Mouse (Mus musculus) kidney, postnatal 4 days (tissue): ENCODE data around the gene Tax1bp3.

Experiments
- DNase-seq, 2 experiments: peaks; one replicate each; pipeline ENCODE4 v3.0.0; 2021; ENCODE audit warnings: mixed read lengths in 2 of 2

Gene Tax1bp3

DNA sequence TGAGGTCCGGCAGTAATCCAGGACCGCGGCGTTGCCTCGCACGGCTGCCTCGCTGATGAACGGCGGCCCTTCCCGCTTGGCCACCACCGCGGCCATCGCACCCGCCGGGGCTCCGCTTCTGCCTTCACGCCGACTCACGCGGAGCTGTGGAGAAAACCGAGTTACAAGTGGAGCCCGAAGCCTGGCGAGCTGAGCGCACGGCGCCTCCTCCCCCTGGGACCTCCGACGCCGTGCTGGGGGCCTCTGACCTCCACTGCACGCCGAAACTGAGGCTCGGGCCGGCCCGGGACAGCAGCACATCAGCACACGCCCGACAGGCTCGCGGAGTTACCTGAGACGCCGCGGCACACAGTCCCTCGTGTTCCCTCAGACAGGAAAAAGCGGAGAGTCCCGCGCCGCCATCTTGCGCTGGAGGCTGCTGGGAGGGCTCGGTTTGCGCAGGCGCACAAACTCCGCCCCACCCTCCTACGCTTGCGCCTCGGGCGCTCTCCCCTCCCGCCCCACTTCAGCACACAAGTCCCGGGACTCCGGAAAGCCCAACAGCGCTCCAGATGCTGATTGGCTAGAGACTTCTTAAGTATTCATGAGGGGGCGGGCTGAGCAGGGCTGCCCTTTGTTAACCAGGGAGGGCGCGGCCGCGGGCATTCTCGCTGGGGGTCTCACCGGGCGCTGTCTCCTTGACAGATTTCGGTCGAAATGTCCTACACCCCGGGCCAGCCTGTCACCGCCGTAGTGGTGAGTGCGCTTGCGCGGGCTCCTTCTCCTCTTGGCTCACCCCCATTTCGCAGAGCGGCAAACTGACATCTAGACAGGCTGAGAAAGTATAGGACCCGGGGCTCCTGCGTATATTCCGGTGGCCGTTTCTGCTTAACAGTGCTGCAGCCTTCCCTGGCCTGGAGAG lies at the start of gene Tax1bp3, which contains the start of gene Emc6:
TSS of gene Tax1bp3 (plus strand) at position 476 of the 901 bp plus-strand sequence.
TSS of gene Emc6 (minus strand) at position 430 of the 901 bp plus-strand sequence.
- peak; percentile 96 to 98 for DNase-seq

DNA sequence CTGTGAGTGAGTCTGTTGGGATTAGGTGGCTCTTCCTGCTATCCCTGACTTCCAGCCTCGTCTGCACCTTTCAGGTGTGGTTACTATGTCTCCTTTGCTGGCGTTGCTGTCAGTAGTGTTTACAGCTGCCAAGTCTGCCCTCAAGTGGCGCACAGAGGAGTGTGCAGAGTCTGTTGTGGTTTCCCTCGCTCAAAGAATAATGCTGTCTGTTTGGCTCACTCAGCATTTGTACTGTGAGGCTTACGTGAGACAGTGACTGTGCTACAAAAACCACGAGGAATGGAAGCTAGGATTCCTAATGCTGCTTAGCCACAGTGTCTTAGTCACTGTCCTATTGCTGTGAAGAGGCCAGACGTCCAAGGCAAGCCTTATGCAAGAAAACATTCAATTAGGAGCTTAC lies 45.9 kb upstream of the Tax1bp3 start:
- peak; percentile 9 to 27 for DNase-seq

DNA sequence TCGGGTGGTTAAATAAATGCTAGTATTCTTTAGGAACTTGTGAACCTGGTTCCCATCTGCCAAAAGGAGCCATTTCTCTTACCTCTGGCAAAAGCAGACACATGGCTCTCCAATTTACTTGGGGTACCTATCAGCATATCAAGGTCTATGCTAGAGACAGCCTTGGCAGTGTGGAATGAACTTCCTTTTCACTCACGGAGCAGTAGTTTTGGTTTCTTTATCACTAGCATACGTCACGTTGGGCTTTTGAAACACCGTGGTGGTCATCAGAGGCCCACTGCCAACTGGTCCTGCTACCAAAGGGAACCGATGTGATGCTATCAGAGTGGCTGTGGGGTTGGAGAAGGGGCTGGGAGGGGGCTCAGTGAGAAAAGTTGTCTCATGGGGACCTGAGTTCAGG lies 43.9 kb upstream of the Tax1bp3 start:
- DNase-seq, result no peak

DNA sequence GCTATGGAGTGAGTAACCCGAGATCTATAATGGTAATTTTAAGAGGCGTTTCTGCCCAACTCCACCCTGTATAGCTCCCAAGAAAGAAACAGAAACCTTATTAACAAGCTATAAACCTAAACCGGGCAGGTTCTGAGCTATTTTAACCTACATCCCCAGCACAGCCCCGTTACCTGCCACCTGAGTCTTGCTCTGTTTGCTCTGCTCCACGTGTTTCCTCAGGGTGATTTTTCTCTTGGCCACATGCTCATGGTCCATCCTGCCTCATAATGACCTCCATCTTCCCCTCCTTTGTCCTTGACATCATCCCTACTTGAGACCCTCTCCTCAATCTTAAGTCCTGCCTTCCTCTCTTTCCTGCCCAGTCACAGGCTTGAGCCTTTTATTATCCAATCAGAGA lies 42.7 kb upstream of the Tax1bp3 start:
- DNase-seq, result no peak

DNA sequence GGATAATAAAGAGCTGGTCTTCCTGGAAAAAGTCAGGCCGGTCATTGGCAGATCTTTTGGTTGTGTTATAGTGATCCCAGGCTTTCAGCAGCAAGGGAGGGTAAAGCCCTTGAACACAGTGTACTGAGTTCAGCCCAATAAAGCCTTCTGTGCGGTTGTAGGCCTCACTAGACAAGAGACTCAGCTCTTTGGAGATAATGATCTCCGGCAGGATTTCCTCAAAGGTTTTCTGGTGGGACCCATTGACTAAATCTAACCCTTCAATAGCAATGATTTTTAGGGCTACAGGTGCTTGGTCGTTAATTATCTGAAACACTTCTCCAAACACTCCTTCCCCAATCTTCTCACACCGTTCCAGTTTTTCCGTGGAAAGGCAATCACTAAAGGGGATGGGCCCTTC lies 40.3 kb upstream of the Tax1bp3 start:
- DNase-seq, result no peak

DNA sequence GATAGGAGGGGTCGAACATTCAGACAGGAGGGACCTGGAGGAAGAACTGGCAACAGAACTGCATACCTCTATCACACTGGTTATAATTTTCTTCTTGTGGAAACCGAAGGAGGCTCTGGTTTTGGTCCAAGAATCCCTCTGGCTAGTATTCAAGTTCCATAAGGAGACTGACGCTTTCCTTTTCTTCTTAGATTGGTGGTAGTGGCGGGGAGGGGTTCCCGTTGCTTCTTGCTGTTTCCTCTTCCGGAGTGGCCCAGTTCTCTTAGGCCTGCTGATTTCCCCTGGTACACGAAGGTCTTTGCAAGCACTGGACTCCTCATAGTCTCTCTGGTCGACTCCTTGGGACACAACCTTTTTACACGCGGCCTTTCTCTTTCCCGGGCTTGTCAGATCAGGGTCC lies 39.8 kb upstream of the Tax1bp3 start:
- DNase-seq, result peak in 1 of 2 experiments; percentile 38

DNA sequence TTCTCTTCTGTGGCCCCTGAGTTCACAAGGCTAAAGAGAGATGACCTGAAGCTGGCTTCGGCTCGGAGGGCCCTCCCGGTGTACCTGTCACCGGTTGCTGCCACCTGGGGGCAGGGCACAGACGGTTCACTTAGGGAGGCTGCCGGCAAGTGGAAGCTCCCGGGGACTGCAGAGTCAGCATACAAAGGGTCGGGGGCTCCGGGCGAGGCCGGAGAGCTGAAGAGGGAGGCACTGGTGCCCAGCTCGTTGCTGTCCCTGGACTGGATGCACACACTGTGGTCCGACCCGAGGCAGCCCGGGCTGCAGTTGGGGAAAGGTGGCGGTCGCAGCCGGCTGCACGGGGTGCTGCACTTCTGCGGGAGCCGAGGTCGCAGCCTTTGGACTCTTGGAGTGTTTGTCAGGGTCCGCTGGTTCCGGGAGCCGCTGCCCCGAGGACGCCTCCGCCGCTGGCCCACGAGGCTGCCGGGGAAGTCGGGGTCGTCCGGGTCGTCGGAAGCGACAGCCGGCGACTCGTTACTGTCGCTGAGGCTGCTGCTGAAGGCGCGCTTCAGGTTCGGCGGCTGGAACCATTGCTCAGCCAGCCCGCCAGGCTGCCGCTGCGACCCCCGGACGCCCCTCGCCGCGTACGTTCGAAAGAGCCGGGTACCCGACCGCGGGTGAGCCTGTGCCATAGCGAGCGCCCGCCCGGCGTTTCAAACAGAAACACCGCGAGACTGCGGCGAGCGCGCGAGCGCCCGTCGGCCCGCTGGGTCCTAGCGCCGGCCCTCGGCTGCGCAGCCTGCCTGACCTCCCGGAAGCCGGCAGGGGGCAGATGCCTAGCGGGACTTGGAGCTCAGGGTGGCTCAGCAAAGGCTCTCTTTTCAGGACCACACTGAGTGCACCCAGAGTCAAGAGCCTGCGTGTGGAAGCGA lies 39.0 kb upstream of the Tax1bp3 start, which contains the start of gene Haspin:
TSS of gene Haspin (minus strand) at position 704 of the 911 bp plus-strand sequence.
- DNase-seq, result peak; percentile 96

DNA sequence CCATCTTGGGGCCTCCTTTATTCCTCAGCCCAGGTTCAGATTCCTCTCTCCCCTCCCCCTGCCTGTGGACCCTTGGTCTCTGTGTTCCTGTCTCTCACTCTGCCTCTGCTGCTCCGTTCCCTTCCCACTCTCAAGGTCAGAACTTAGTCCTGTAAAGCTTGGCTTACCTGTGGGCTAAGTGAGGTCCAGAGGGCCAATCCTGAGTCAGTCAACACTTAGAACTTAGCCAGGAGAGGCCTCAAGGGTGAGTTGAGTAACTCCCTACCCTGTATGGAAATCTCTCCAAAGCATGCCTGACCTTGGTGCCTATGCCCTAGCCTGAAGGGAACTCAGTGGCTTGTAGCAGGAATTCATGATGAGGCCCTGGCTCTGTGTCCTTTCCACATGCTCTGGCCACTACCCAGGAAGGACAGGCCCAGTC lies 32.6 kb upstream of the Tax1bp3 start:
- no peak for DNase-seq

DNA sequence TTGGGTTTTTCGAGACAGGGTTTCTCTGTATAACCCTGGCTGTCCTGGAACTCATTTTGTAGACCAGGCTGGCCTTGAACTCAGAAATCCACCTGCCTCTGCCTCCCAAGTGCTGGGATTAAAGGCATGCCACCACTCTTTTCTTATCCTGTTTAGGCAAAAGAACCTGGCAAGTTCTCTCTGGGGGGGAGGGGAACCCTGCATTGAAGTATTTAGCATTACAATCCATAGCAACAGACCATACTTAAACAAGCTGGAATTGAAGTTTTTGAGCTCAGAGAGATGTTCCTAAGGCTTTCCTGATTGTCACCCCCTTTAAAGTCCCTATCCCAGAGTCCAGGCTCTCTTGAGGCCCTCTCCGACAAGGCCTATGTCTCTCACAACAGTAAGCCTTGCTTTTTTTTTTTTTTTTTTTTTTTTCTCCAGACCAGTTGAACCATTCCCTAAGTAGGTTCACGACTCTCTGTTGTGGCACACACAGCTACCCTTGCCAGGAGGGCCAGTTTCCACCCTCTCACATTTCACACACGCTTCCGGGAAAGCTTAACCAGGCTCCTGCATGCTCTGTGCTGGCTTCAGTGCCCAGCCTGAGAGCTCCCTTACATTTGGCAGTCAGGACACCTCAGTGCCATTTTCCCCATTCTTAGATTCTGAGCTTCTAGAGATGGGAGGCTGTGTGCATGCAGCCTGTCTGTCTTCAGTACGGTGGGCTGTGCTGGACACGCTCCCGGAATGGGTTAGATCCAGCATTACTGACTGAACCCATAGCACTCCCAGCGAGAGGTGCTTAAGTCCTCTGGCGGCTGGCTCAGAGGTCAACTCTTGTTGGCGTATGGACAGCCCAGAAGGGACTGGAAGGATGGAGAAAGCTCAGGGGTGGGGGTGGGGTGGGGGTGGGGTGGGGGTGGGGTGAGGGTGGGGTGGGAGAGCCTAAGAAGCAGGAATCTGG lies 30.6 kb upstream of the Tax1bp3 start:
- no peak for DNase-seq

DNA sequence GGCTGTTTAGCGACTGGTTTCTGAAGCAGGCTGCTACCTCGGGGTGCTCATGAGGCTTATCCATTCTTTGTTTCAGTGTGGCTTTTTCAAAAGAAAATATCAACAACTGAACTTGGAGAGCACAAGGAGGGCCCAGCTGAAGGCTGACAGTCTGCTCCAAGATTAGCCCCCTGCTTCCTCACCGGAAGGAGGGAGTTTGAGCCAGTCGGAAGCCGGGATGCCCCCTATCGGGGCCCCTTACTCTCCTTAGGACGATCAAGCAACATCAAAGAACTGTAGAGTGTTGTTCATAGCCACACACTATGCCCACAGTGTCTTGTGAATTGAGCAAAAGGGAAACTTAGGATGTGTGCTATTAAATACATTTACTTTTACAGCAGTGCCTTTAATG lies 29.9 kb upstream of the Tax1bp3 start:
- no peak for DNase-seq

DNA sequence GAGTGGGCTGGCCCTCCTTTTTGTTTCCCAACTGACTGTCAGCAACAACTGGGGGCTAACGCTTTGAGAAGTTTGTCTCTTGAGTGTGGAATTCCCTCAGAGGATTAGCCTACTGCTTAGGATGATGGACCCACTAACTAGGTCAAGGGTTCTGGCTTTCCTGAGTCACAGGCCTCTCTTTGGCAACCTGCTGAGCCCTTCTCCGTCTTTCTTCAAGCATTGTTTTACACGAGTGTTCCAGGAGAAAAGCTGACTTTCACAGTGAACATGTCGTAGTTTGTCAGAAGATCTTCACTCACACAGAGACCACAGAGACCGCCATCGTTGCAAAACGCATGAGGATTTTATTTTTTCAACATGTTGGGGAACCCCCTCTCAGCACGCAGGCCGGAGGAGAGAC lies 28.7 kb upstream of the Tax1bp3 start:
- DNase-seq, result no peak

DNA sequence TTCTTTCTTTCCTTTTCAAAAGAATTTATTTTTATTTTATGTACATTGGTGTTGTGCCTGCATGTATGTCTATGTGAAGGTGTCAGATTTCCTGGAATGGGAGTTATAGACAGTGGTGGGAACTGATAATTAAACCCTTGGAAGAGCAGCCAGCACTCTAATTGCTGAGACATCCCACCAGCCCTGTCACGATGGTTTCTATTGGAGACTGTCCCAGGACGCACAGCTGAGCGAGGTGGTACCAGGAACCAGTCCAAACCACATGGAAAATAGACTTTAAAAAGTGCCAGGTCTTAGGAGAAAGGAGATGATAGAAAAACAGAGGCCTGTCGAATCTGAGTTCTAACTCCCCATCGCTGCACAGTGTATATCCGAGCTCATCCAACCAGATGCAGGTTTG lies 21.8 kb upstream of the Tax1bp3 start:
- no peak for DNase-seq

DNA sequence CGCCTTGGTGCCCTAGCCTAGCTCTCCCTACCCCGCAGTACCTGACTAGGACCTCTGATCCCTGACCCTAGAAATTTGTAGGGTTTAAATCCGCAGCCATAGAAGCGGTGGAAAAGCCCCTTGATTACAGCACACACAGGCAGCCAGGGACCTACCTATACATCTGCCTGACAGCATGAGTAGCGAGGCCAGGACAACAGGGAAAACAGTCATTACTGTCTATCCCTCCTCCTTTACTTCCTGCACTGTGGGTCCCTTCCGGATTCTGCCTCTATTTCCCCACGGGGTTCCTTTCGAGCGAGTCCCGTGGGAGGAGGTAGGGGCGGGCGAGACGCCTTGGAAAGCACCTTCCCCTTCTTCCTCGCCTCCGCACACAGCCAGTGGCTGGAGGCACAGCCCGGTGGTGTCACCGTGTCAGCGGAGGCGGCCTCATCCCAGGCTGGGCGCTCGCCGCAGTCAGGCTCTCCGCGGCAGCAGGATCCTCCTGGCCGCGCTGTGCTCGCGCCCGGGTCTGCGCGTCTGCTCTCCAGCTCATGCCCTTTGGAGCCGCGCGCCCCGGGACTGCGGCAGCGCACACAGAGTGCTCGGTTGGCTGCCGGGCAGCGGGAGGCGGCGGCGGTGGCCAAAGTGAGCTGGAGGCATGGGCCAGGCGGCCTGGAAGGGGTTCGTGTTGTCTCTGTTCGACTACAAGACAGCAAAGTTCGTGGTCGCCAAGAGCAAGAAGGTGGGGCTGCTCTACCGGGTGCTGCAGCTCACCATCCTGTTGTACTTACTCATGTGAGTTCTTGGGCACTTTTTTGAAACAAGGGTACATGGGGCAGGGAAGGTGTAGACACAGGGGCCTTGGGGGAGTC lies 16.7 kb upstream of the Tax1bp3 start, which contains the start of gene P2rx5:
TSS of gene P2rx5 (plus strand) at position 465 of the 854 bp plus-strand sequence.
- DNase-seq, result peak; percentile 69 to 83

DNA sequence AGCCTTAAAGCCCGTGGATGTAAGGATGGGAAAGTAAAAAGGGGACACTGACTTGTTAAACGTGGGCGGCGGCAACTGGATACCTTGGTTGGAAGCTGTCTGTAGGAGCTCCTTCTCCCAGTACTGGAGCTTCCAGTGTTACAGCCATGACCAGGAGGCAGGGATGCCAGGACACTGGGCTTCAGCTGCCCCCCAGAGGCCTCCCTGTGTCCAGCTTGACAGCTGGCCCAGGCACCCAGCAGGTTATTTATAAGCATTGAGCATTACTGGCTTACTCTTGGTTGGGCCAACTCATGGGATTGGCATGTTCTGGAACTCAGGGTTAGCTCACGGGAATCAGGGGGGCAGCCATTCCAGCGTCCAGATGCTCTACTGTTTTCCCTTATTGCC lies 16.1 kb upstream of the Tax1bp3 start:
- DNase-seq, result peak; percentile 35 to 61

DNA sequence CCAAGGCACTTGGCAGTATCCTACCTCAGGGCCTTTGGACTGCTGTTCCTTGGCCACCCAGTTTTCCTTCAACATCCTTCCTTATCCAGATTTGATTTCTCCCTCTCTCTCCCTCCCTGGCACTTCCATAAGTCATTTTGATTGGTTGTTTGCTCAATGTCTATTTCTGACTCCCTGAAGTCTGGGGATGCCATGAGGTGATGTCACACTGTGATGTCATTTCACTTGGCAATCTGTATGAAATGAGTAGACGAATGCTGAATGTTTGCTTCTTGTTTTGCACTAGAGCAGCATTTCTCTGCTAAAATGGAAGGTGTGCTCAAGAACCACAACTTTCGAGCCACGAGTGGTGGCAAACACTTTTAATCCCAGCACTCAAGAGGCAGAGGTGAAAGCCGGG lies 15.3 kb upstream of the Tax1bp3 start:
- no peak for DNase-seq

DNA sequence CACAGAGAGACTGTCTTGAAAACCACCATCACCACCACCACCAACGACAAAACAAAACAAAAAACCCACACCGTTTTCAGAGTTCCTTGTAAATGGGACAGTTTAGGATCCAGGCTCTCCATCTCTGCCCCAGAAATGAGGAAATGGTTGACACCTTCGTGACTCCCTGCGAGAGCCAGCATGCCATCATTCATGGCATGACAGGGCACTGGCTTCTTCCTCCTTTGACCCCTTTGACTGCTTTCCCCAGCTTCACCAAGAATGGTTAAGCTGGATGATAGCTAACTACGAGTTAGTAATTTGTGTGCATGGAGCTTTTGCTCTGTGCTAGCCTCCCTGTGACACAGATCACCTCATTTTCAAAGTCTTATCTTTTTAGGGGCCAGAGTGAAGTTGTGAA lies 14.6 kb upstream of the Tax1bp3 start:
- DNase-seq, result no peak

DNA sequence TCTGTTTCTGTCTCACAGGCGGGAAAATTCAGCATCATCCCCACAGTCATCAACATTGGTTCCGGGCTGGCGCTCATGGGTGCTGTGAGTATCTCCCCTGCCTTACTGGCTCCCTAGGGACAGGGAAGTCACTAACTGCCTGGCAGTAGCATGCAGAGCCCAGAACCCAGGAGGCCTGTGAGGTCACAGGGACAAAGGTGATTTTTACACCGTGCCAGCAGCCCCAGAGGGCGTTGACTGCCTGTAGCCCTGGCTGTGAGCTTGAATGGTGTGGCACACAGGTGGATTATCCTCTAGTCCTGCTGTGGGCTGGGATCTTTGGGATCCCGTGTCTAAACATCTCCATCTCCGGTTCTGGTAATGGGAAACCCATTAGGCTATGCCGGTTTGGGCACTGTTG lies 8.8 kb upstream of the Tax1bp3 start:
- peak in 1 of 2 experiments; percentile 19 for DNase-seq

DNA sequence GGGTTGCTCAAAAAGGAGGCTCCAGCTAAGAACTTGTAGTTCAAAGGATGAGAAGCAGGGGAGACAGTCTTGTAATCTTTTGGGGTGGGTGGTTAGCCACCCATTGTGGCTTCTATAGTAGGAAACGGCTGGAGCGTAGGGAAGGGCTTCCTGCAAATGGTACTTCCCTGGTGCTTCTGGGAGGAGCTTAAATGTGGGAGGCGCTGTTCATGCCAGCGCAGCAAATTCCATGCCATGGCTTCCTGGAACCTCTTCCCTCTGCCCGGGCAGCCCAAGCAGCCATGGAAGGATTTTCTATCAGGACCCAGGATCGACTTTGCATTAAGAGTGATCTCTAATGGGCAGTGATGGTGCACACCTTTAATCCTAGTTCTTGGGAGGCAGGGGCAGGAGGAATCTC lies 8.3 kb upstream of the Tax1bp3 start:
- peak in 1 of 2 experiments; percentile 37 for DNase-seq

DNA sequence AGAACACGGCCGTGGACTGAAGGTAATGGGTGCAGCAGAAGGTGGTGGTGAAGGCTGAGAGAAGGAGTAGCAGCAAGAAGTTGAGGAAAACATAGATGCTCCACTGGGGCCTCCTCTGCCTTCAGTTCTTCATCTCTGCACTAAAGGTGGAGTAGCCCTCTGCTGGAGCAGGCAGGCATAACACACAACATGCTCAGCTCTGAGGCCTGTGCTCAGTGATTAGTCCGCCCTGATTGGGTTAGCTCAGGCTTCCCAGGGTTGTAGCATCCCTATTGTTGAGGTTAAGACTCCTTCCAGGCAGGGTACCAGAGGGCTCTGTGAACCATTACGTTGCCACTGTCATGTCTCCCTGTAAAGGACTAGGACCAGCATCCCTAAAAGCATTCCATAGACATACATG lies 7.7 kb upstream of the Tax1bp3 start:
- DNase-seq, result peak; percentile 83 to 86

DNA sequence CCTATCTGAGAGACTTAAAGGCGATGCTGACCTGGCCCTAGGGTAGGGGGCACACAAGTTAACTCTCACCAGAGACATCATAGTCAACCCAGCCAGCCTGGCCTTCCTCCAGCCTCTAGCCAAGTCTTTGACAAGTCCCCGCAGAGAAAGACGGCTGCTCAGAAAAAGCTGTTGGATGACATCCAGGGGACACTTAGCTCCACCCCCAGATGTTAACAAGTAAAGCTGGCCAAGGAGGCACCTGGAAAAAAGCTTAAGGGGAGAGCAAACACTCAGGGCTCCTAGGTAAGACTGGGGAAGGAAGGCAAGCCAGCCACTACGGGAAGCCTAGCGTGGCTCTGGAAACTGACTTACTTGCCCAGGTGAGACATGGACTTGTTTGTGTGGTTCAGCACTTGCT lies 4.7 kb upstream of the Tax1bp3 start:
- peak; percentile 52 to 68 for DNase-seq

DNA sequence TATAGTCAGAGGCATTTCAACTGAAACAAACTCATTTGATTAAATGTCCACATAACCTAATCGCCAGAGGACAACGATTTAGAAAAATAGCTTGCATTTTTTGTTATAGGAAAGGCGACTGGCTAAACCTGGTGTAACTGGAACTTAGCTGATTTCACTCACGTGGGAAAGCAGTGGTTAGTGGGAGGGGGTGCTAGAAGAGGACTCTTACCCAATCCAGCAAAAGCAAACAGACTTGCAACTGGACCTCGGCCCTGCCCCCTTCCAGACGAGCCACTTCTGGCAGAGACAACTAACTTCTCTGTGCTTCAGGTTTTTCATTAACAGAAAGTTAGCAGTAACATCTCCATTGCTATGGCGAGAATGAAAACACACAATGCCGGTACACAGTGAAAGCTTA lies 1.3 kb upstream of the Tax1bp3 start:
- DNase-seq, result peak; percentile 63 to 80
